Mouse (Mus musculus) hindbrain, embryonic 11.5 days (tissue): ENCODE measurements around the gene Cdk5r1. TPM values are rescaled to one million over a fixed set of nuclear protein-coding genes. Genes with fewer than 3 reads are reported as not detected.

Experiments
- ATAC-seq: fragments of 200-750 bp; cut with Nextera tagmentation; 2 replicates; pipeline ENCODE4 v1.8.0; 2017; ENCODE audit warnings: mild to moderate bottlenecking, moderate TSS enrichment, moderate library complexity; ENCODE audit not compliant: low FRiP score
- DNase-seq: peaks from one replicate; pipeline ENCODE4 v3.0.0-alpha.2; 2015; ENCODE audit warnings: low spot score
- H3K27ac ChIP-seq: fragments of 300-500 bp; sonication (generic); 2 replicates; pipeline ENCODE4 v1.5.1; 2014; ENCODE audit warnings: mild to moderate bottlenecking, low read depth, low read length
- H3K27me3 ChIP-seq: fragments of 300-500 bp; sonication (generic); 2 replicates; pipeline ENCODE4 v1.6.1; 2014; ENCODE audit warnings: mild to moderate bottlenecking, low read length, moderate library complexity, mixed read lengths; ENCODE audit not compliant: control insufficient read depth, insufficient read depth
- H3K36me3 ChIP-seq: fragments of 300-500 bp; sonication (generic); 2 replicates; pipeline ENCODE4 v1.6.1; 2014; ENCODE audit warnings: mild to moderate bottlenecking, low read length, moderate library complexity, mixed read lengths; ENCODE audit not compliant: control insufficient read depth, insufficient read depth
- H3K4me1 ChIP-seq: fragments of 300-500 bp; sonication (generic); replicated peaks from 2 replicates; pipeline ENCODE4 v1.6.1; 2014; ENCODE audit warnings: low read length, mixed read lengths; ENCODE audit not compliant: control insufficient read depth, insufficient read depth
- H3K4me2 ChIP-seq: fragments of 300-500 bp; sonication (generic); replicated peaks from 2 replicates; pipeline ENCODE4 v1.6.1; 2014; ENCODE audit warnings: mild to moderate bottlenecking, low read depth, low read length
- H3K4me3 ChIP-seq: fragments of 300-500 bp; sonication (generic); 2 replicates; pipeline ENCODE4 v1.5.1; 2014; ENCODE audit warnings: low read depth, low read length
- H3K9ac ChIP-seq: fragments of 300-500 bp; sonication (generic); 2 replicates; pipeline ENCODE4 v1.6.1; 2014; ENCODE audit warnings: low read depth, low read length
- H3K9me3 ChIP-seq: fragments of 300-500 bp; sonication (generic); 2 replicates; pipeline ENCODE4 v1.6.1; 2016; ENCODE audit warnings: low read length; ENCODE audit not compliant: control insufficient read depth
- WGBS: fragments of 180-500 bp; shearing (Covaris S2); extraction: QIAGEN DNeasy Blood & Tissue Kit; methylation state at CpG from one replicate; pipeline ENCODE4 v1.1.7; 2014; 5-methylcytosine and 5-hydroxymethylcytosine counted together
- polyA plus RNA-seq: library from polyadenylated mRNA; unstranded; fragments of >200 nt; fragmentation: Nextera tagmentation; extraction: Ambion mirVana; gene quantifications from 2 replicates; pipeline ENCODE4 v1.2.1, GENCODE M21; 2014

Cdk5r1 gene
- polyA plus RNA-seq, 1 experiment from 2014 or later: 21.5 TPM

GRCm38 (mm10) chr11:80518421-80519367, 41.9 kb downstream of the Cdk5r1 start:
- peak; percentile 94 for ATAC-seq
- no peak overlapping the region for H3K4me2 ChIP-seq
- no peaks in the 10 kb centered on the region for H3K36me3 ChIP-seq
- no peaks in the 10 kb centered on the region for H3K9me3 ChIP-seq
- peak overlapping the region; percentile 73 for H3K27ac ChIP-seq
- H3K4me3 ChIP-seq: no peak overlapping the region
- DNase-seq: peak; percentile 79
- peaks cover 11% of the 10 kb centered on the region for H3K4me1 ChIP-seq
- no peak overlapping the region for H3K9ac ChIP-seq
- WGBS: 28% methylated on average over 9 of the region's 9 CpGs
- H3K27me3 ChIP-seq: no peaks in the 10 kb centered on the region

GRCm38 (mm10) chr11:80521148-80521547, 44.3 kb downstream of the Cdk5r1 start:
- H3K9me3 ChIP-seq: no peaks in the 10 kb centered on the region
- no peak for DNase-seq
- no peak for ATAC-seq
- no peak overlapping the region for H3K4me3 ChIP-seq
- 78% methylated on average over 2 of the region's 2 CpGs for WGBS
- H3K36me3 ChIP-seq: no peaks in the 10 kb centered on the region
- no peaks in the 10 kb centered on the region for H3K27me3 ChIP-seq
- H3K9ac ChIP-seq: no peak overlapping the region
- H3K27ac ChIP-seq: no peak overlapping the region
- H3K4me2 ChIP-seq: no peak overlapping the region
- H3K4me1 ChIP-seq: peaks cover 11% of the 10 kb centered on the region

DNA sequence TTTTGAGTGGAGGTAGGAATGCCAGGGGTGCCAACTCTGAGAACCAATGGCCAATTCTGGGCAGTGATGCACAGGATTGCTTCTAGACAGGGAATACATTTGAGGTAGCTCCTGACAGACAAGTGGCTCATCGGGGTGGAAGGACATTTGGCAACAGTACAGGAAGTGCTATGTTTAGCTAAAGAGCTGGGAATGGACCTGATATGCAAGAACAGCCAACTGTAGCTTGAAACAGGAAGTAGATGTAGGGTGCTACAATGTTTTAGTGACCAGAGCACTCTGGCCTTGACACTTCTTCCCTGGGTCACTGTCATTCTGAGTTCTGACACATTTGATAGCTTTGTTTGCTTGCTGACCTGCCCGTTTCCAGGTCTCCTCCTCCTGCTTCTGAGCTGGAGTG, 46.0 kb downstream of the Cdk5r1 start:
- H3K9me3 ChIP-seq: no peaks in the 10 kb centered on the region
- H3K4me3 ChIP-seq: no peak overlapping the region
- no peaks in the 10 kb centered on the region for H3K36me3 ChIP-seq
- H3K9ac ChIP-seq: no peak overlapping the region
- DNase-seq (no peak), ATAC-seq (no peak)
- no peak overlapping the region for H3K27ac ChIP-seq
- WGBS: 77% methylated on average over 2 of the region's 2 CpGs
- no peaks in the 10 kb centered on the region for H3K27me3 ChIP-seq
- no peak overlapping the region for H3K4me2 ChIP-seq
- peaks cover 11% of the 10 kb centered on the region for H3K4me1 ChIP-seq

GRCm38 (mm10) chr11:80523410-80523809, 46.6 kb downstream of the Cdk5r1 start:
- Histone ChIP-seq H3K4me2 (no peak overlapping the region), H3K4me1 (peaks cover 7% of the 10 kb centered on the region), H3K4me3 (no peak overlapping the region), H3K9ac (no peak overlapping the region), H3K27me3 (no peaks in the 10 kb centered on the region), H3K36me3 (no peaks in the 10 kb centered on the region), H3K27ac (no peak overlapping the region), H3K9me3 (no peaks in the 10 kb centered on the region)
- no peak for DNase-seq
- no peak for ATAC-seq
- WGBS: 65% methylated on average over 4 of the region's 4 CpGs

DNA sequence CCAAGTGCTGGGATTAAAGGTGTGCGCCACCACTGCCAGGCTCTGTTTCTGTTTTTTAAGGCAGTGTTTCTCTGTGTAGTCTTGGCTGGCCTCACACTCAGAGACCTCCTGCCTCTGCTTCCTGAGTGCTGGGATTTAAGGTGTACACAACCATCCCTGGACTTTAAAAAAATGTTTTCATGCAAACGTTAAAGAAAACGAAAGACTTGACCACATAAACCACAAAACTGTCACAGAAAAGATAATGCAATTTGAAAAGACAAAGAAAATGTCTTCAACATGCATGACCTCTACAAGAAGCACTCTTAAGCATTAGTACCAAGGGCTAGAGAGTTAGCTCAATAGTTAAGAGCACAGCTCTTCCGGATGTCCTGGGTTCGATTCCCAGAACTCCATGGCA, 47.4 kb downstream of the Cdk5r1 start:
- Histone ChIP-seq H3K27ac (no peak overlapping the region), H3K4me1 (peaks cover 4% of the 10 kb centered on the region), H3K9ac (no peak overlapping the region), H3K36me3 (no peaks in the 10 kb centered on the region), H3K4me2 (no peak overlapping the region), H3K4me3 (no peak overlapping the region), H3K9me3 (no peaks in the 10 kb centered on the region), H3K27me3 (no peaks in the 10 kb centered on the region)
- DNase-seq (no peak), ATAC-seq (no peak)
- 93% methylated on average over 5 of the region's 5 CpGs for WGBS

DNA sequence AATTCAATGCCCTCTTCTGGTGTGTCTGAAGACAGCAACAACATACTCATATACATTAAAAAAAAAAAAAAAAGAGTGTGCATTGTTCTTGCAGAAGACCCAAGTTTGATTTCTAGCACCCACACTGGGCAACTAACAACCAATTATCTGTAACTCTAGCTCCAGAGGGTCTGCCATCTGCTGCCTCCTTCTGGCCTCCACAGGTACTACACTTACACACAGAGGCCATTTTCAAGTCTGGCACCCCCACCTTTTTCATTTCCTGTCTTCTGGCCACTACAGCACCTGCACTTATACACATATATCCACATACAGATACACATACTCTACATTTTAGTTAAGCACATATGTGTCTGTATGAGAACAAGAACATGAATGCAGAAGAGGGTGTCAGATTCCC, 50.9 kb downstream of the Cdk5r1 start:
- H3K4me2 ChIP-seq: no peak overlapping the region

DNA sequence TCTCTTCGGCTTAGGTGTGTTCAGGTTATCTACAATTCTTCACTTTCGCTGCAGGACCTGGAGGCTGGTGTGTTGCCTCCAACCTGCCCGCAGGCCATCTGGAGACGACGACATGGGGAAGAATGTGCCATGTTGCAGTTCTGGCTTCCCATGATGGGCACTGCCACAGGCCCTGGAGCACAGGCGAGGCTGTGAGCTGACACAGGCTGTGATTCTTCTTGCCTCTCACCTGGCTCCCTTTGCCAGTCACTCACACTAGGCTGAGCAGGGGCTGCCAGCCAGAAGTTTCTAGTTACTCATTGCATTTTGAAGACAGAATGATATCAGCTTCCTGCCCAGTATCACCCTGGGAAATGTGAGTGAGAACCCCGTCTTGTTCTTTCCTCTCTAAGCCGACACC, 52.3 kb downstream of the Cdk5r1 start:
- 86% methylated on average over 8 of the region's 8 CpGs for WGBS

More for the DNA sequence above, 50.9 kb downstream of the Cdk5r1 start:
- no peaks in the 10 kb centered on the region for H3K36me3 ChIP-seq
- no peak for ATAC-seq
- no peak for DNase-seq
- H3K4me1 ChIP-seq: no peaks in the 10 kb centered on the region
- no peaks in the 10 kb centered on the region for H3K9me3 ChIP-seq
- no peak overlapping the region for H3K9ac ChIP-seq
- H3K27me3 ChIP-seq: no peaks in the 10 kb centered on the region
- no peak overlapping the region for H3K4me3 ChIP-seq
- no peak overlapping the region for H3K27ac ChIP-seq

More for the DNA sequence above, 52.3 kb downstream of the Cdk5r1 start:
- no peaks in the 10 kb centered on the region for H3K36me3 ChIP-seq
- DNase-seq (no peak), ATAC-seq (no peak)
- no peaks in the 10 kb centered on the region for H3K4me1 ChIP-seq
- no peaks in the 10 kb centered on the region for H3K27me3 ChIP-seq
- H3K27ac ChIP-seq: no peak overlapping the region
- no peak overlapping the region for H3K4me3 ChIP-seq
- H3K9ac ChIP-seq: no peak overlapping the region
- no peak overlapping the region for H3K4me2 ChIP-seq
- H3K9me3 ChIP-seq: no peaks in the 10 kb centered on the region
